Comparison of ENCODE assay signal across 6 mouse cellular contexts in the genomic region with DNA sequence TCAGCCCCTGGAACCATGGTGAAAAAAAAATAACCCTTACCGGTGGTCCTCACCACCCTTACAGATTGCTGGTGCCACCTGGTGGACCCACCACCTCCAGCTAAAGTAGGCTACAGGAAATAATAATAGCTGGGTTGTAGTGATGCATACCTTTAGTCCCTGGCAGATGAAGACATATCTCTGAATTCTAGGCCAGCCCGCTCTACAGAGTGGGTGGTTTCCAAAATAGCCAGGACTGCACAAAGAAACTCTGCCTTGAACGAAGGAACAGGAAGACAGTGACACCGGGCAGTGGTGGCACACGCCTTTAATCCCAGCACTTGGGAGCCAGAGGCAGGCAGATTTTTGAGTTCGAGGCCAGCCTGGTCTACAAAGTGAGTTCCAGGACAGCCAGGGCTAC.
"Had no signal": no experiment of that assay in that cellular context is flagged by ENCODE, and none has a peak within 500 bp of the region (broad histone marks: within the 10 kb centered on the region; RNA-seq: fewer than 3 reads in every experiment).

No protein-coding gene starts in this region.

- DNase-seq: lung, adult 18-20 months; lung, embryonic 14.5 days; lung, postnatal 10 days; lung, postnatal 36 days; thymus, adult 18-20 months; thymus, postnatal 25 days had no signal
